Mouse (Mus musculus) lung, embryonic 16.5 days (tissue): ENCODE measurements around the gene A630076J17Rik. TPM values are rescaled to one million over a fixed set of nuclear protein-coding genes. Genes with fewer than 3 reads are reported as not detected.
A peak's percentile ranks its signal among the peaks of the same experiment; 100 is the strongest.

ENCODE experiments used
- ATAC-seq: fragments of 200-750 bp; cut with Nextera tagmentation; 2 replicates; pipeline ENCODE4 v1.8.0; 2017; ENCODE audit warnings: low read depth, mild to moderate bottlenecking, moderate library complexity
- H3K27ac ChIP-seq: fragments of 300-500 bp; sonication (generic); 2 replicates; pipeline ENCODE4 v1.5.1; 2014; ENCODE audit warnings: mild to moderate bottlenecking, control low read depth, low read length
- H3K27me3 ChIP-seq: fragments of 300-500 bp; sonication (generic); 2 replicates; pipeline ENCODE4 v1.6.1; 2014; ENCODE audit warnings: low read depth, low read length, mixed read lengths; ENCODE audit not compliant: control insufficient read depth, insufficient read depth
- H3K36me3 ChIP-seq: fragments of 300-500 bp; sonication (generic); 2 replicates; pipeline ENCODE4 v1.6.1; 2014; ENCODE audit warnings: low read length; ENCODE audit not compliant: control insufficient read depth, insufficient read depth
- H3K4me1 ChIP-seq: fragments of 300-500 bp; sonication (generic); replicated peaks from 2 replicates; pipeline ENCODE4 v1.6.1; 2014; ENCODE audit warnings: low read length, mixed read lengths; ENCODE audit not compliant: control insufficient read depth, insufficient read depth
- H3K4me2 ChIP-seq: fragments of 300-500 bp; sonication (generic); 2 replicates; pipeline ENCODE4 v1.6.1; 2014; ENCODE audit warnings: low read depth, low read length, control low read depth
- H3K4me3 ChIP-seq: fragments of 300-500 bp; sonication (generic); 2 replicates; pipeline ENCODE4 v1.5.1; 2014; ENCODE audit warnings: mild to moderate bottlenecking, low read length, control low read depth
- H3K9ac ChIP-seq: fragments of 300-500 bp; sonication (generic); 2 replicates; pipeline ENCODE4 v1.6.1; 2014; ENCODE audit warnings: low read length, control low read depth
- H3K9me3 ChIP-seq: fragments of 300-500 bp; sonication (generic); 2 replicates; pipeline ENCODE4 v1.6.1; 2016; ENCODE audit warnings: low read length; ENCODE audit not compliant: control insufficient read depth
- WGBS: fragments of 180-500 bp; shearing (Covaris S2); extraction: QIAGEN DNeasy Blood & Tissue Kit; methylation state at CpG from one replicate; pipeline ENCODE4 v1.1.7; 2014; 5-methylcytosine and 5-hydroxymethylcytosine counted together
- polyA plus RNA-seq: library from polyadenylated mRNA; unstranded; fragments of >200 nt; fragmentation: Nextera tagmentation; extraction: Ambion mirVana; gene quantifications from 2 replicates; pipeline ENCODE4 v1.2.1, GENCODE M21; 2015

The A630076J17Rik gene
- polyA plus RNA-seq, 1 experiment from 2014 or later: 0.24 TPM

- Histone ChIP-seq H3K27ac (no peak overlapping the region), H3K4me3 (no peak overlapping the region), H3K36me3 (no peaks in the 10 kb centered on the region), H3K27me3 (no peaks in the 10 kb centered on the region), H3K9ac (no peak overlapping the region), H3K4me2 (no peak overlapping the region), H3K4me1 (no peaks in the 10 kb centered on the region), H3K9me3 (no peaks in the 10 kb centered on the region)
- WGBS: 50% methylated on average over 14 of the region's 14 CpGs
- ATAC-seq: no peak
These were observed 11.1 kb downstream of the A630076J17Rik start for GRCm38 (mm10) chr3:107241389-107242094.

- H3K27ac ChIP-seq: no peak overlapping the region
- H3K9ac ChIP-seq: no peak overlapping the region
- H3K27me3 ChIP-seq: no peaks in the 10 kb centered on the region
- H3K4me2 ChIP-seq: no peak overlapping the region
- no peak overlapping the region for H3K4me3 ChIP-seq
- no peaks in the 10 kb centered on the region for H3K36me3 ChIP-seq
- no peaks in the 10 kb centered on the region for H3K9me3 ChIP-seq
- no peaks in the 10 kb centered on the region for H3K4me1 ChIP-seq
- ATAC-seq: no peak
- 68% methylated on average over 6 of the region's 6 CpGs for WGBS
These were observed 16.5 kb downstream of the A630076J17Rik start for GRCm38 (mm10) chr3:107246876-107247275.

GRCm38 (mm10) chr3:107249042-107249441 lies 18.6 kb downstream of the A630076J17Rik start:
- no peak overlapping the region for H3K4me2 ChIP-seq
- 46% methylated on average over 3 of the region's 3 CpGs for WGBS
- H3K36me3 ChIP-seq: no peaks in the 10 kb centered on the region
- H3K27me3 ChIP-seq: no peaks in the 10 kb centered on the region
- no peak overlapping the region for H3K9ac ChIP-seq
- H3K4me3 ChIP-seq: no peak overlapping the region
- no peaks in the 10 kb centered on the region for H3K9me3 ChIP-seq
- H3K27ac ChIP-seq: no peak overlapping the region
- H3K4me1 ChIP-seq: no peaks in the 10 kb centered on the region
- no peak for ATAC-seq

- Histone ChIP-seq H3K36me3 (no peaks in the 10 kb centered on the region), H3K9me3 (no peaks in the 10 kb centered on the region), H3K9ac (no peak overlapping the region), H3K27me3 (no peaks in the 10 kb centered on the region), H3K4me3 (no peak overlapping the region), H3K4me1 (no peaks in the 10 kb centered on the region), H3K27ac (no peak overlapping the region), H3K4me2 (no peak overlapping the region)
- no peak for ATAC-seq
- WGBS: 22% methylated on average over 2 of the region's 2 CpGs
These were observed 19.9 kb downstream of the A630076J17Rik start for GRCm38 (mm10) chr3:107250320-107250719.

- H3K27me3 ChIP-seq: no peaks in the 10 kb centered on the region
- whole genome bisulfite sequencing: 52% methylated on average over 4 of the region's 4 CpGs
- no peak overlapping the region for H3K4me2 ChIP-seq
- H3K36me3 ChIP-seq: no peaks in the 10 kb centered on the region
- H3K4me1 ChIP-seq: no peaks in the 10 kb centered on the region
- no peak overlapping the region for H3K4me3 ChIP-seq
- no peak overlapping the region for H3K9ac ChIP-seq
- 0 out of 2 replicates have a peak overlapping the region, but pooled peaks have one; percentile 30 for H3K27ac ChIP-seq
- peak; percentile 68 for ATAC-seq
- H3K9me3 ChIP-seq: no peaks in the 10 kb centered on the region
These were observed 21.6 kb downstream of the A630076J17Rik start for GRCm38 (mm10) chr3:107252035-107252434.

GRCm38 (mm10) chr3:107253925-107254324 lies 23.5 kb downstream of the A630076J17Rik start:
- H3K4me3 ChIP-seq: no peak overlapping the region
- no peak overlapping the region for H3K4me2 ChIP-seq
- no peaks in the 10 kb centered on the region for H3K9me3 ChIP-seq
- 67% methylated on average over 5 of the region's 5 CpGs for WGBS
- no peak overlapping the region for H3K9ac ChIP-seq
- H3K27ac ChIP-seq: no peak overlapping the region
- H3K4me1 ChIP-seq: no peaks in the 10 kb centered on the region
- H3K36me3 ChIP-seq: no peaks in the 10 kb centered on the region
- ATAC-seq: no peak
- H3K27me3 ChIP-seq: no peaks in the 10 kb centered on the region

- ATAC-seq: no peak
- Histone ChIP-seq H3K4me1 (no peaks in the 10 kb centered on the region), H3K4me2 (no peak overlapping the region), H3K9me3 (no peaks in the 10 kb centered on the region), H3K9ac (no peak overlapping the region), H3K27me3 (no peaks in the 10 kb centered on the region), H3K27ac (no peak overlapping the region), H3K4me3 (no peak overlapping the region), H3K36me3 (no peaks in the 10 kb centered on the region)
- 74% methylated on average over 3 of the region's 3 CpGs for whole genome bisulfite sequencing
These were observed 25.6 kb downstream of the A630076J17Rik start for GRCm38 (mm10) chr3:107255992-107256391.

GRCm38 (mm10) chr3:107256724-107257123 lies 26.3 kb downstream of the A630076J17Rik start:
- WGBS: 38% methylated on average over 7 of the region's 7 CpGs
- ATAC-seq: no peak
- Histone ChIP-seq H3K4me3 (no peak overlapping the region), H3K4me1 (no peaks in the 10 kb centered on the region), H3K27me3 (no peaks in the 10 kb centered on the region), H3K27ac (no peak overlapping the region), H3K4me2 (no peak overlapping the region), H3K9ac (no peak overlapping the region), H3K36me3 (no peaks in the 10 kb centered on the region), H3K9me3 (no peaks in the 10 kb centered on the region)

- WGBS: 58% methylated on average over 5 of the region's 5 CpGs
- no peak overlapping the region for H3K27ac ChIP-seq
- no peaks in the 10 kb centered on the region for H3K27me3 ChIP-seq
- no peak for ATAC-seq
- H3K9ac ChIP-seq: no peak overlapping the region
- H3K4me2 ChIP-seq: no peak overlapping the region
- H3K9me3 ChIP-seq: no peaks in the 10 kb centered on the region
- no peaks in the 10 kb centered on the region for H3K36me3 ChIP-seq
- H3K4me3 ChIP-seq: no peak overlapping the region
- H3K4me1 ChIP-seq: no peaks in the 10 kb centered on the region
These were observed 27.5 kb downstream of the A630076J17Rik start for GRCm38 (mm10) chr3:107257924-107258323.
